Mouse (Mus musculus): ENCODE measurements around the gene Col5a3. TPM values are rescaled to one million over a fixed set of nuclear protein-coding genes. Genes with fewer than 3 reads are reported as not detected.

Col5a3 gene
- polyA plus RNA-seq, 1 experiment = 4.3 TPM

DNA sequence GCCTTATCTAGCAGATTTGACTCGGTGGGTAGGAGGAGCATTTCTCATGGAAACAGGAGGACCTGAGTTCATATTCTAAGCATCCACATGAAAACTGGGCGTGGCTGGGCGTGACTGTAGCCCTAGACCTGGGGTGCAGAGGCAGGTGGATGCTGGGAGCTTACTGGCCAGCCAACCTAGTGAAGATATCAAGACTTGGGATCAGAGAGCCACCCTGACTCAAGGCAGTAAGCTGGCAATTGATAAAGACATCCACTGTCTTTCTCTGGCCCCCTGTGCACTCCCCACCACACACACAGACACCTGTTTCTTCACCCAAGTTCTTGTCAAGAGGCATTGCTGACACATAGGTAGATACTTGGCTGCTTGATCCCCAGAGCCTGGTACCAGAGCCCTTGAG lies 66.3 kb downstream of the Col5a3 start:
- Histone ChIP-seq H3K27ac (ENCODE audit: control insufficient read depth, insufficient read depth, low read length) (no peak overlapping the region), H3K27me3 (ENCODE audit: control insufficient read depth, insufficient read depth, low read length) (peaks cover 2% of the 10 kb centered on the region; the same call in 1 of the 2 replicates), H3K4me1 (replicated peaks; ENCODE audit: control insufficient read depth, insufficient read depth, low read length) (no peaks in the 10 kb centered on the region), H3K4me3 (ENCODE audit: control insufficient read depth, insufficient read depth, low read length) (no peak overlapping the region), H3K36me3 (ENCODE audit: control insufficient read depth, insufficient read depth, low read length) (no peaks in the 10 kb centered on the region)
- WGBS = 79% methylated on average over 3 of the region's 3 CpGs
- no peak for TF ChIP-seq CTCF (IDR thresholded peaks at IDR 0.05; ENCODE audit: borderline replicate concordance, control insufficient read depth, extremely low read depth, insufficient read depth, low read length, poor library complexity)
- no peak for TF ChIP-seq POLR2A (IDR thresholded peaks at IDR 0.05; ENCODE audit: control insufficient read depth, extremely low read depth, insufficient read depth, low read length, poor library complexity)
- no peak for DNase-seq

DNA sequence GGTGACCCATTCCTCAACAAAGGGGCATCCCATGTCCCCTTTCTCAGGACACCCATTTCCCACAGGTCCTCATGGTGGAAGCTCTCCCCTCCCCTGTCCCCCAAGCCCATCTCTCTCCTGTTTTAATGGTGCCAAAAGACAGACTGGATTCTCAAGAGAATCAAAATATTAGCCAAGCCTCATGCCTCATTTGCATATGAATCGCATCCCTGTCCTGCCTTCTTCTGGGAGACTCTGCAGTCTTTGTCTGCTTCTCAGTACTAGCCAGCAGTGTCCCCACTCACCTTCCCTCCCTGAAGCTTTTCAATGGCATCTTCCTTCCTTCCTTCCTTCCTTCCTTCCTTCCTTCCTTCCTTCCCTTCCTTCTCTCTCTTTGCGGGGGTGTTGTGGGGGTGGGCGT lies 67.2 kb downstream of the Col5a3 start:
- Histone ChIP-seq H3K4me3 (ENCODE audit: control insufficient read depth, insufficient read depth, low read length) (no peak overlapping the region), H3K4me1 (replicated peaks; ENCODE audit: control insufficient read depth, insufficient read depth, low read length) (no peaks in the 10 kb centered on the region), H3K27me3 (ENCODE audit: control insufficient read depth, insufficient read depth, low read length) (peaks cover 2% of the 10 kb centered on the region; the same call in 1 of the 2 replicates), H3K27ac (ENCODE audit: control insufficient read depth, insufficient read depth, low read length) (no peak overlapping the region), H3K36me3 (ENCODE audit: control insufficient read depth, insufficient read depth, low read length) (no peaks in the 10 kb centered on the region)
- 13% methylated on average over 3 of the region's 3 CpGs for WGBS
- TF ChIP-seq CTCF (IDR thresholded peaks at IDR 0.05; ENCODE audit: borderline replicate concordance, control insufficient read depth, extremely low read depth, insufficient read depth, low read length, poor library complexity) = no peak
- TF ChIP-seq POLR2A (IDR thresholded peaks at IDR 0.05; ENCODE audit: control insufficient read depth, extremely low read depth, insufficient read depth, low read length, poor library complexity) = no peak
- no peak for DNase-seq

DNA sequence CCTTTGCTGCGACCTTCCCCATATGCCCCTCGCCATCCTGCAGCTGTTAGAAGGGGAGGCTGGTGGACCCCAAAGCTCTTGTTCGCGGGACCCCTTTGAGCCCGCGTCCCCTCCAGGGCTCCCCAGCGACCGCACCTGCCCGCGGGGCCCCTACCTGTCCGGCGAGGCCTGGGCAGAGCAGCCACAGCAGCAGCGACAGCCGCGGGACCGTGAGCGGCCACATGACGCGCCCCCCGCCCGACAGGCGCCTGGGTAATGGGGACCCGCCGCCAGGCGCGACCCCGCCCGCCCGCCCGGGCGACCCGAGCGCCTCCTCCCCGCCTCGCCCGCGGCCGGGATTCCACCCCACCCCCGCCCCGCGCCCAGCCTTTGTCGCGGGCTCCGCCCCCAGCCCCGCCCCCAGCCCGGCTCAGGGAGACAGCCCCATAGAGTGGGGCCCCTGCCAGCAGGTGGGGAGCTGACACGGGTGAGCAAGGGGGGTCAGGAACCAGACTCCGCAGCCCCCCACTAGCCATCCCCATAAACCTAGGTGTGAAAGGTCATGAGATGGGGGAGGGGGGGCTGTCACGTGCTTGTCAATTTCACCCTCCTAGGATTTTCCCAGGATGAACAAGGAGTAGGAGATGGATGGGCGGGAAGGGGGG lies 68.7 kb downstream of the Col5a3 start, which contains the start of gene Olfm2:
Gene Olfm2 (minus strand): TSS at position 333 of the 644 bp plus-strand sequence.
- TF ChIP-seq CTCF (IDR thresholded peaks at IDR 0.05; ENCODE audit: borderline replicate concordance, control insufficient read depth, extremely low read depth, insufficient read depth, low read length, poor library complexity) = no peak
- DNase-seq = no peak
- Histone ChIP-seq H3K4me1 (replicated peaks; ENCODE audit: control insufficient read depth, insufficient read depth, low read length) (no peaks in the 10 kb centered on the region), H3K27me3 (ENCODE audit: control insufficient read depth, insufficient read depth, low read length) (peaks cover 2% of the 10 kb centered on the region; the same call in 1 of the 2 replicates), H3K4me3 (ENCODE audit: control insufficient read depth, insufficient read depth, low read length) (no peak within 1 kb of the TSS), H3K27ac (ENCODE audit: control insufficient read depth, insufficient read depth, low read length) (no peak within 1 kb of the TSS), H3K36me3 (ENCODE audit: control insufficient read depth, insufficient read depth, low read length) (no peaks in the 10 kb centered on the region)
- 3% methylated on average over 29 of the region's 50 CpGs for WGBS

DNA sequence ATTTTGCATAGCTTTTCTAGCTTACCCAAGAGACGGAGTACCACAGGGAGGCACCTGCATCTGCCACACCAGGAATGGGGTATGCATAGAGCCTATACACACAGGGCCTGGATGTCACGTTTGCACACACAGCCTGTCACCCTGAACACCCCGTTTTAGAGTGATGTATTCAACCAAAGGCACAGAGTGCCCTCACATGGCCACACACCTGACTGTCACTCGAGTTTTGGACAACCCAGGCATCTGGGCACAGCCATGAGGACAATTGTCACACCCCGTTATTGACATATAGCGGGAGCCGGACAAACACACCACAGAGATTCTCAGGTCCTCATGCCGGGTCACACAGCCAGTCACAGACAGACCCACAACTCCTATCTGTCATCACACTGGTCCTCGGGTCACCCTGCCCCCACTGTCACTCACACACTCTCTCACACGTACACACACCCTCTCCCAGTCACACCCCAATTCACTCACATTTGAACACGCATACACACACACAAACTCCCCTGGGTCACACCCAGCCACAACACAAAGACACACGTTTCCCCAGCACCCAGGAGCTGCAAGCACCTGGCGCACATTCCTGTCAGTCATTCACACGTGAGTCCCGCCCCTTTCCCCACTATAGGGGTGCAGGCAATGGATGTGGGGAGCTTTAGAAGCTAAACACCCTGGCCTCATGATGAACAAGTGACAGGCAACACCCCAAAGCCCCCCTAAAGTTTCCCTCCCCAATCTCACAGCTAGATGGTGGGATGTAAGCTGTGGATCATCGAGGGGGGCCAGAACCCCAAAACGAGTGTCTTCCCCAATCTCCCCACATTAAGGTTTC lies 69.5 kb downstream of the Col5a3 start:
- Histone ChIP-seq H3K27ac (ENCODE audit: control insufficient read depth, insufficient read depth, low read length) (no peak overlapping the region), H3K4me1 (replicated peaks; ENCODE audit: control insufficient read depth, insufficient read depth, low read length) (no peaks in the 10 kb centered on the region), H3K36me3 (ENCODE audit: control insufficient read depth, insufficient read depth, low read length) (no peaks in the 10 kb centered on the region), H3K27me3 (ENCODE audit: control insufficient read depth, insufficient read depth, low read length) (peaks cover 2% of the 10 kb centered on the region; the same call in 1 of the 2 replicates), H3K4me3 (ENCODE audit: control insufficient read depth, insufficient read depth, low read length) (no peak overlapping the region)
- 18% methylated on average over 17 of the region's 17 CpGs for WGBS
- TF ChIP-seq CTCF (IDR thresholded peaks at IDR 0.05; ENCODE audit: borderline replicate concordance, control insufficient read depth, extremely low read depth, insufficient read depth, low read length, poor library complexity) = no peak
- no peak for TF ChIP-seq POLR2A (IDR thresholded peaks at IDR 0.05; ENCODE audit: control insufficient read depth, extremely low read depth, insufficient read depth, low read length, poor library complexity)
- no peak for DNase-seq

DNA sequence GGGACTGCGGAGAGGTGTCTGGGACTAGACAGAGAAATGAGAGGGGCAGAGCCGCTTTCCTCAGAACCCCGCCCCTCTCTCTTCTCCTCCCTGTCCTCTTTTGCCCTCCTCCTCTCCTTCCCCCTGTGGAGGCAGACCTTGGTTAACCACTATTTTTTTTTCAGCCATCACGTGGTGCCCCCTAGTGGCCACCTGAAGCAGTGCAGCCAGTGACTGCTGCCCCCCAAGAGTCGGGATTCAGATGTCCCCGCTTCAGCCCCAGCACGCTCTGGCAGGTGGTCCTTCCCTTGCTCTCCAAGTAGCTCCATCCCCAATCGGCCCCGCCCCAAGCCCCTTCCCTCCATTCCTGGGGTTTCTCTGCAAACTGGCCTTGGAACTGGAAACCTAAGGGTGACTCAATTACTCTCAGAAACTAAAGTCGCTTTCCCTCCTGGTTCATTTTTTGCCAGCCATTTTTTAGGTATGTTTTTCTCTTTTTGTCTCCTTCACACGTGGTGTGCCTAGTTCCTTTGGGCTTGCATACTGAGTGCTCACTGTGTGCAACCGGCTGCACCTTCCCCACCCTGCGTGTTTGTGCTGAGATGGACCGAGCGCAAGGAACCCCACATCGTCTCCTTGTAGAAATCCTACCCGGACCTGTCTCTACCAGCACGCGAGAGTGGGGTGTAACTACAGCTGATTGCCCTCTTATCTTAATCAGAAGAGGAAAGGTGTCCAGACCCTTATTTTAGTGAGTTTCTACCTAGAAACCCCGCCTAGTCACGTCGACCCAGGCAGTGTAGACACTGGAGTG lies 70.7 kb downstream of the Col5a3 start:
- Histone ChIP-seq H3K36me3 (ENCODE audit: control insufficient read depth, insufficient read depth, low read length) (no peaks in the 10 kb centered on the region), H3K27ac (ENCODE audit: control insufficient read depth, insufficient read depth, low read length) (no peak overlapping the region), H3K27me3 (ENCODE audit: control insufficient read depth, insufficient read depth, low read length) (peaks cover 2% of the 10 kb centered on the region; the same call in 1 of the 2 replicates), H3K4me3 (ENCODE audit: control insufficient read depth, insufficient read depth, low read length) (no peak overlapping the region), H3K4me1 (replicated peaks; ENCODE audit: control insufficient read depth, insufficient read depth, low read length) (no peaks in the 10 kb centered on the region)
- DNase-seq = peak; percentile 30
- 31% methylated on average over 22 of the region's 22 CpGs for whole genome bisulfite sequencing
- no peak for TF ChIP-seq POLR2A (IDR thresholded peaks at IDR 0.05; ENCODE audit: control insufficient read depth, extremely low read depth, insufficient read depth, low read length, poor library complexity)
- peak; percentile 84 for TF ChIP-seq CTCF (IDR thresholded peaks at IDR 0.05; ENCODE audit: borderline replicate concordance, control insufficient read depth, extremely low read depth, insufficient read depth, low read length, poor library complexity)

DNA sequence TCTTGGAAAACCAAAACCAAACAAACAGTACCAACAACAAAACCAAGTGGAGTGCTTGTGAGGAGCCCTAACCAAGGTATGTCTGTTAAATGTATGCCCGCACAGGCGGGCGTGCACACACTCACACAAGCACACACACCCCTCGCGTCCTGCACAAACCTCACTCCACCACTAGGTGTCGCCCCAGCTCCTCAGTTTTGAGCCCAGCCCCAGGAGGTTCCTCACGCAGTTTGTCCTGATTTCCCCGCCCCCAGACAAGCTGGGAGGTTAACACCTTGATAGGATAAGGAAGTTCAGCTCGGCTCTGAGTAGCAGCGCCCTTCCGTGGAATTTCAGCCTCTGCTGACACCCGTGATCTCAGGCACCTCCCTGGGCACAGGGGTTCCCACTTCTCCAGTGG lies 74.5 kb downstream of the Col5a3 start:
- TF ChIP-seq CTCF (IDR thresholded peaks at IDR 0.05; ENCODE audit: borderline replicate concordance, control insufficient read depth, extremely low read depth, insufficient read depth, low read length, poor library complexity) (peak; percentile 93), POLR2A (IDR thresholded peaks at IDR 0.05; ENCODE audit: control insufficient read depth, extremely low read depth, insufficient read depth, low read length, poor library complexity) (no peak)
- Histone ChIP-seq H3K4me1 (replicated peaks; ENCODE audit: control insufficient read depth, insufficient read depth, low read length) (no peaks in the 10 kb centered on the region), H3K27me3 (ENCODE audit: control insufficient read depth, insufficient read depth, low read length) (peaks cover 2% of the 10 kb centered on the region; the same call in 1 of the 2 replicates), H3K27ac (ENCODE audit: control insufficient read depth, insufficient read depth, low read length) (no peak overlapping the region), H3K4me3 (ENCODE audit: control insufficient read depth, insufficient read depth, low read length) (no peak overlapping the region), H3K36me3 (ENCODE audit: control insufficient read depth, insufficient read depth, low read length) (no peaks in the 10 kb centered on the region)
- whole genome bisulfite sequencing = 3% methylated on average over 12 of the region's 12 CpGs
- DNase-seq = peak; percentile 69

Measured in thymus, adult 2 months (tissue).